Mouse (Mus musculus) urinary bladder, postnatal 14 days (tissue): ENCODE results near the gene Scarf1.

ENCODE experiments used
- DNase-seq: peaks from one replicate; pipeline ENCODE4 v3.0.0; 2021; ENCODE audit warnings: low spot score

Scarf1 gene

GRCm38 (mm10) chr11:75511213-75511612, 2.1 kb upstream of the Scarf1 start:
- peak; percentile 60 for DNase-seq

GRCm38 (mm10) chr11:75512301-75513018, 880 bp upstream of the Scarf1 start:
- no peak for DNase-seq

- DNase-seq: no peak
These were observed 1.8 kb downstream of the Scarf1 start for GRCm38 (mm10) chr11:75515186-75515585.

GRCm38 (mm10) chr11:75519834-75520633, 6.7 kb downstream of the Scarf1 start:
- DNase-seq: no peak

GRCm38 (mm10) chr11:75521609-75522008, 8.3 kb downstream of the Scarf1 start:
- DNase-seq: no peak

GRCm38 (mm10) chr11:75522793-75523192, 9.5 kb downstream of the Scarf1 start:
- no peak for DNase-seq

- DNase-seq: no peak
These were observed 12.3 kb downstream of the Scarf1 start for GRCm38 (mm10) chr11:75525531-75526125.

- DNase-seq: no peak
These were observed 13.6 kb downstream of the Scarf1 start for GRCm38 (mm10) chr11:75526943-75527342.

- DNase-seq: no peak
These were observed 16.4 kb downstream of the Scarf1 start for GRCm38 (mm10) chr11:75529771-75530170.

GRCm38 (mm10) chr11:75530325-75530724, 17.0 kb downstream of the Scarf1 start:
- peak; percentile 99 for DNase-seq

GRCm38 (mm10) chr11:75530845-75531373, 17.6 kb downstream of the Scarf1 start:
- no peak for DNase-seq

- peak; percentile 92 for DNase-seq
These were observed 18.3 kb downstream of the Scarf1 start, which contains the start of gene Slc43a2 for GRCm38 (mm10) chr11:75531469-75532242. TSS of gene Slc43a2 (plus strand) at chr11:75531694.

- DNase-seq: no peak
These were observed 19.3 kb downstream of the Scarf1 start for GRCm38 (mm10) chr11:75532340-75533277.

- no peak for DNase-seq
These were observed 20.1 kb downstream of the Scarf1 start for GRCm38 (mm10) chr11:75533314-75534015.

GRCm38 (mm10) chr11:75534286-75535033, 21.1 kb downstream of the Scarf1 start:
- DNase-seq: no peak

- DNase-seq: no peak
These were observed 21.9 kb downstream of the Scarf1 start for GRCm38 (mm10) chr11:75535106-75535795.

GRCm38 (mm10) chr11:75536255-75537024, 23.1 kb downstream of the Scarf1 start:
- no peak for DNase-seq

- DNase-seq: no peak
These were observed 23.7 kb downstream of the Scarf1 start for GRCm38 (mm10) chr11:75537025-75537414.
